Mouse (Mus musculus) R1 (cell line): ENCODE data around the gene Tyk2.

ENCODE experiments used
- DNase-seq: peaks from one replicate; pipeline ENCODE4 v3.0.0-alpha.2; 2018; ENCODE audit warnings: low read depth, low spot score

The Tyk2 gene

GRCm38 (mm10) chr9:21114190-21114589, 16.9 kb downstream of the Tyk2 start:
- DNase-seq, result no peak

GRCm38 (mm10) chr9:21113751-21114150, 17.3 kb downstream of the Tyk2 start:
- DNase-seq, result no peak

- peak; percentile 56 for DNase-seq
Observed at GRCm38 (mm10) chr9:21107607-21108237, 23.3 kb downstream of the Tyk2 start.

GRCm38 (mm10) chr9:21105760-21106564, 25.1 kb downstream of the Tyk2 start:
- no peak for DNase-seq

GRCm38 (mm10) chr9:21104814-21105213, 26.2 kb downstream of the Tyk2 start:
- no peak for DNase-seq

GRCm38 (mm10) chr9:21102076-21102475, 29.0 kb downstream of the Tyk2 start:
- DNase-seq, result no peak

GRCm38 (mm10) chr9:21100447-21101161, 30.4 kb downstream of the Tyk2 start:
- DNase-seq, result peak; percentile 46

GRCm38 (mm10) chr9:21097793-21098192, 33.2 kb downstream of the Tyk2 start:
- no peak for DNase-seq

- peak; percentile 92 for DNase-seq
Observed at GRCm38 (mm10) chr9:21095958-21096357, 35.1 kb downstream of the Tyk2 start.

- no peak for DNase-seq
Observed at GRCm38 (mm10) chr9:21093423-21093822, 37.6 kb downstream of the Tyk2 start.

- peak; percentile 99 for DNase-seq
Observed at GRCm38 (mm10) chr9:21091707-21092320, 39.2 kb downstream of the Tyk2 start, which contains the start of the genes Gm38431 and Raver1. Gene Gm38431, minus strand, starts transcription at chr9:21091997. Gene Raver1, minus strand, starts transcription at chr9:21092008.

- DNase-seq, result no peak
Observed at GRCm38 (mm10) chr9:21090972-21091706, 39.9 kb downstream of the Tyk2 start.

- DNase-seq, result no peak
Observed at GRCm38 (mm10) chr9:21090537-21090936, 40.5 kb downstream of the Tyk2 start.

- DNase-seq, result no peak
Observed at GRCm38 (mm10) chr9:21083324-21083723, 47.7 kb downstream of the Tyk2 start.

- no peak for DNase-seq
Observed at GRCm38 (mm10) chr9:21081127-21081526, 49.9 kb downstream of the Tyk2 start.

- no peak for DNase-seq
Observed at GRCm38 (mm10) chr9:21075625-21076024, 55.4 kb downstream of the Tyk2 start.

- DNase-seq, result no peak
Observed at GRCm38 (mm10) chr9:21074173-21074572, 56.9 kb downstream of the Tyk2 start.

GRCm38 (mm10) chr9:21073044-21073840, 57.8 kb downstream of the Tyk2 start, which contains the start of the genes Gm49373 and Fdx1l:
Gene Gm49373, minus strand, starts transcription at chr9:21073096.
Gene Fdx1l, minus strand, starts transcription at chr9:21073614.
- DNase-seq, result peak; percentile 92

GRCm38 (mm10) chr9:21072641-21073040, 58.4 kb downstream of the Tyk2 start:
- peak; percentile 56 for DNase-seq
